Mouse (Mus musculus): ENCODE results near the gene Btn2a2. TPM values are rescaled to one million over a fixed set of nuclear protein-coding genes. Genes with fewer than 3 reads are reported as not detected.
A peak's percentile ranks its signal among the peaks of the same experiment; 100 is the strongest.

The Btn2a2 gene
- polyA plus RNA-seq (2012; rRNA removed), result 0.01 TPM in 1 of 2 replicates, not detected in the other
- not detected in 2 replicates for polyA plus RNA-seq (2014; fragmentation: Nextera tagmentation; extraction: Ambion mirVana)

- H3K9me3 ChIP-seq (ENCODE audit: control insufficient read depth, low read length), result no peaks in the 10 kb centered on the region
- peaks cover 10 to 12% of the 10 kb centered on the region in 2 experiments for H3K4me1 ChIP-seq (replicated peaks; ENCODE audit: control insufficient read depth in 2 of 2, insufficient read depth in 2 of 2, low read length in 1 of 2)
- DNase-seq (ENCODE audit: low read depth in 3 of 3, low spot score in 3 of 3) (no peak), ATAC-seq (ENCODE audit: insufficient read depth) (peak; percentile 73)
- peak within 1 kb of the TSS; percentile 0 to 13; a peak in 1 of 4 replicates for H3K4me3 ChIP-seq (ENCODE audit: insufficient read depth in 1 of 2, low read depth in 2 of 2, low read length in 2 of 2)
- TF ChIP-seq CTCF (IDR thresholded peaks at IDR 0.05; ENCODE audit: low read depth), result no peak
- TF ChIP-seq EP300 (IDR thresholded peaks at IDR 0.05; ENCODE audit: low read depth), result no peak
- H3K27me3 ChIP-seq (ENCODE audit: control insufficient read depth, insufficient read depth, low read length), result no peaks in the 10 kb centered on the region; the same call in 1 of the 2 replicates
- no peak within 1 kb of the TSS for H3K27ac ChIP-seq
- H3K4me2 ChIP-seq (ENCODE audit: low read depth), result peak within 1 kb of the TSS; percentile 48
- H3K9ac ChIP-seq (replicated peaks), result no peak within 1 kb of the TSS
- H3K36me3 ChIP-seq (replicated peaks; ENCODE audit: control insufficient read depth, insufficient read depth, low read depth), result no peaks in the 10 kb centered on the region
- WGBS (ENCODE audit: insufficient replicate concordance), result 6% methylated on average over 13 of the region's 14 CpGs
Measured at GRCm38 (mm10) chr13:23488400-23489322, at the start of gene Btn2a2. Gene Btn2a2, minus strand, starts transcription at chr13:23488857.

GRCm38 (mm10) chr13:23538249-23538648, 49.6 kb upstream of the Btn2a2 start:
- Histone ChIP-seq H3K9me3 (ENCODE audit: control insufficient read depth, low read length) (no peaks in the 10 kb centered on the region), H3K27me3 (ENCODE audit: control insufficient read depth, insufficient read depth, low read length) (no peaks in the 10 kb centered on the region), H3K4me2 (ENCODE audit: low read depth) (peak overlapping the region; percentile 95), H3K4me3 (ENCODE audit: insufficient read depth in 1 of 2, low read depth in 2 of 2, low read length in 2 of 2) (no peak overlapping the region), H3K36me3 (replicated peaks; ENCODE audit: control insufficient read depth, insufficient read depth, low read depth) (no peaks in the 10 kb centered on the region), H3K4me1 (replicated peaks; ENCODE audit: control insufficient read depth in 2 of 2, insufficient read depth in 2 of 2, low read length in 1 of 2) (peaks cover 17 to 23% of the 10 kb centered on the region in 2 experiments), H3K9ac (replicated peaks) (peak overlapping the region; percentile 55), H3K27ac (peak overlapping the region; percentile 100)
- WGBS (ENCODE audit: insufficient replicate concordance), result 72% methylated on average over 5 of the region's 5 CpGs
- DNase-seq (ENCODE audit: low read depth in 3 of 3, low spot score in 3 of 3), result no peak
- TF ChIP-seq EP300 (IDR thresholded peaks at IDR 0.05; ENCODE audit: low read depth) (no peak), CTCF (IDR thresholded peaks at IDR 0.05; ENCODE audit: low read depth) (no peak)
- no peak for ATAC-seq (ENCODE audit: insufficient read depth)

GRCm38 (mm10) chr13:23537006-23537710, 48.5 kb upstream of the Btn2a2 start:
- H3K9me3 ChIP-seq (ENCODE audit: control insufficient read depth, low read length), result no peaks in the 10 kb centered on the region

GRCm38 (mm10) chr13:23536076-23536822, 47.6 kb upstream of the Btn2a2 start:
- Histone ChIP-seq H3K9me3 (ENCODE audit: control insufficient read depth, low read length) (no peaks in the 10 kb centered on the region), H3K4me1 (replicated peaks; ENCODE audit: control insufficient read depth in 2 of 2, insufficient read depth in 2 of 2, low read length in 1 of 2) (peaks cover 28 to 30% of the 10 kb centered on the region in 2 experiments), H3K4me2 (ENCODE audit: low read depth) (peak overlapping the region; percentile 95), H3K4me3 (ENCODE audit: insufficient read depth in 1 of 2, low read depth in 2 of 2, low read length in 2 of 2) (peak overlapping the region; percentile 74 to 84), H3K27ac (peak overlapping the region; percentile 100), H3K27me3 (ENCODE audit: control insufficient read depth, insufficient read depth, low read length) (no peaks in the 10 kb centered on the region), H3K36me3 (replicated peaks; ENCODE audit: control insufficient read depth, insufficient read depth, low read depth) (no peaks in the 10 kb centered on the region), H3K9ac (replicated peaks) (peak overlapping the region; percentile 94)
- DNase-seq (ENCODE audit: low read depth in 3 of 3, low spot score in 3 of 3) (no peak), ATAC-seq (ENCODE audit: insufficient read depth) (no peak)
- WGBS (ENCODE audit: insufficient replicate concordance), result 12% methylated on average over 7 of the region's 7 CpGs
- peak; percentile 18; the same call in 1 of the 2 replicates for TF ChIP-seq EP300 (IDR thresholded peaks at IDR 0.05; ENCODE audit: low read depth)
- TF ChIP-seq CTCF (IDR thresholded peaks at IDR 0.05; ENCODE audit: low read depth), result no peak

More at GRCm38 (mm10) chr13:23537006-23537710, 48.5 kb upstream of the Btn2a2 start:
- ATAC-seq (ENCODE audit: insufficient read depth) (no peak), DNase-seq (ENCODE audit: low read depth in 3 of 3, low spot score in 3 of 3) (no peak)
- H3K9ac ChIP-seq (replicated peaks), result peak overlapping the region; percentile 94
- H3K4me2 ChIP-seq (ENCODE audit: low read depth), result peak overlapping the region; percentile 95
- no peaks in the 10 kb centered on the region for H3K27me3 ChIP-seq (ENCODE audit: control insufficient read depth, insufficient read depth, low read length)
- peak overlapping the region in 1 of 2 experiments; percentile 74; a peak in 2 of 4 replicates for H3K4me3 ChIP-seq (ENCODE audit: insufficient read depth in 1 of 2, low read depth in 2 of 2, low read length in 2 of 2)
- TF ChIP-seq EP300 (IDR thresholded peaks at IDR 0.05; ENCODE audit: low read depth), result no peak
- no peak for TF ChIP-seq CTCF (IDR thresholded peaks at IDR 0.05; ENCODE audit: low read depth)
- H3K4me1 ChIP-seq (replicated peaks; ENCODE audit: control insufficient read depth in 2 of 2, insufficient read depth in 2 of 2, low read length in 1 of 2), result peaks cover 28 to 29% of the 10 kb centered on the region in 2 experiments
- WGBS (ENCODE audit: insufficient replicate concordance), result 64% methylated on average over 3 of the region's 3 CpGs
- peak overlapping the region; percentile 100 for H3K27ac ChIP-seq
- H3K36me3 ChIP-seq (replicated peaks; ENCODE audit: control insufficient read depth, insufficient read depth, low read depth), result no peaks in the 10 kb centered on the region

Measured in liver, embryonic 14.5 days (tissue).